Mouse (Mus musculus) liver, embryonic 14.5 days (tissue): ENCODE measurements around the gene Ube2cbp.

Experiments
- CTCF ChIP-seq: IDR thresholded peaks from 2 replicates; pipeline ENCODE4 v1.5.1; 2016; ENCODE audit warnings: antibody characterized with exemption, low read depth, control low read depth
- EP300 ChIP-seq: IDR thresholded peaks from 2 replicates; pipeline ENCODE4 v1.6.1; 2016; ENCODE audit warnings: antibody characterized with exemption, low read depth

- TF ChIP-seq CTCF (no peak), EP300 (no peak)
Measured at GRCm38 (mm10) chr9:86417971-86418370, 46.8 kb downstream of the Ube2cbp start.
